Mouse (Mus musculus) CH12F3 (cell line): ENCODE measurements around the gene Nuak2.

Experiments
- in situ Hi-C: fragments of 300-500 bp; cut with MboI; formaldehyde crosslinking; loops from 2 replicates; pipeline ENCODE4 v1.14.3; 2020; ENCODE audit warnings: low sequenced_read_pairs

Nuak2 gene

GRCm38 (mm10) chr1:132374140-132374872 is 58.4 kb downstream of the Nuak2 start:
- in situ Hi-C loops, result no loop called here

GRCm38 (mm10) chr1:132374873-132375244 is 58.9 kb downstream of the Nuak2 start:
- in situ Hi-C loops, result no loop called here

GRCm38 (mm10) chr1:132375256-132375655 is 59.3 kb downstream of the Nuak2 start:
- in situ Hi-C loops, result no loop called here

GRCm38 (mm10) chr1:132376211-132377054 is 60.5 kb downstream of the Nuak2 start:
- in situ Hi-C loops, result no loop called here

- in situ Hi-C loops, result no loop called here
Measured at GRCm38 (mm10) chr1:132377055-132377365, 61.1 kb downstream of the Nuak2 start.

- in situ Hi-C loops, result no loop called here
Measured at GRCm38 (mm10) chr1:132377811-132378210, 61.9 kb downstream of the Nuak2 start.

- in situ Hi-C loops, result no loop called here
Measured at GRCm38 (mm10) chr1:132380550-132381100, 64.7 kb downstream of the Nuak2 start.

- in situ Hi-C loops, result no loop called here
Measured at GRCm38 (mm10) chr1:132381929-132382328, 66.0 kb downstream of the Nuak2 start.
